Mouse (Mus musculus) gastrocnemius, adult 2 months (tissue): ENCODE measurements around the gene Bbs1. TPM values are rescaled to one million over a fixed set of nuclear protein-coding genes. Genes with fewer than 3 reads are reported as not detected.
A peak's percentile ranks its signal among the peaks of the same experiment; 100 is the strongest.

Source experiments
- DNase-seq: peaks from one replicate; pipeline ENCODE4 v3.0.0; 2022
- H3K27ac ChIP-seq: fragments of 200-600 bp; 2 replicates; pipeline ENCODE4 v1.8.1; 2022; ENCODE audit warnings: mild to moderate bottlenecking
- H3K4me3 ChIP-seq: fragments of 200-600 bp; 2 replicates; pipeline ENCODE4 v1.8.1; 2022; ENCODE audit warnings: mild to moderate bottlenecking, moderate library complexity
- CTCF ChIP-seq: fragments of 200-600 bp; IDR thresholded peaks from 2 replicates; pipeline ENCODE4 v1.8.1; 2022; ENCODE audit warnings: antibody characterized with exemption, mild to moderate bottlenecking, moderate library complexity
- intact Hi-C: fragments of 180-260 bp; cut with DNase I; formaldehyde crosslinking; loops from one replicate; pipeline ENCODE4 v1.15.1; 2025
- total RNA-seq, 2 experiments: library from RNA; stranded (reverse); gene quantifications; 2 replicates each; pipeline ENCODE4 v1.2.3; 2021

Bbs1 gene
- total RNA-seq, 2 experiments from 2014 or later, result 1.5 to 2.1 TPM

DNA sequence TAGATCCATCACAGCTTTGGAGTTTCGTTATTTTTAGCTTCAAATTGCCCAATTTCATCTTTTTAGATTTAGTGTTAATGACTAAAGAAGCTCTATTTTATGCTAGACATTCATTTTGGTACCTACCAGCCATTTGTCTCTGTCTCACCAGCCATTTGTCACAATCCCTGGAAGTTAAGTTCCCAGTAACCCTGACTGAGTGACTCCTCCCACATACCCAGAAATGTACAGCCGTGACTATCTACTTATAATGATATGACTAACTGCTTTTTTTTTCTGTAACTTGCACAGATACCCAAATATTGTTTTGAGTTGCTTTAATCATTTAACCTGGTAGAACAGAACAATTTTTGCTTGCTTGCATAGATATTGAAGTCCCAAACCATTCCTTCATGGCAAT lies 60.6 kb downstream of the Bbs1 start:
- TF ChIP-seq CTCF, result no peak
- Histone ChIP-seq H3K4me3 (no peak overlapping the region), H3K27ac (no peak overlapping the region)
- no peak for DNase-seq
- intact Hi-C loops, result loop anchor here (2.0 to 5.0 kb wide), 3 partner anchors 34 to 219 kb away; partner anchors contain the start of genes Gm21992, Rbm14 and Rce1

DNA sequence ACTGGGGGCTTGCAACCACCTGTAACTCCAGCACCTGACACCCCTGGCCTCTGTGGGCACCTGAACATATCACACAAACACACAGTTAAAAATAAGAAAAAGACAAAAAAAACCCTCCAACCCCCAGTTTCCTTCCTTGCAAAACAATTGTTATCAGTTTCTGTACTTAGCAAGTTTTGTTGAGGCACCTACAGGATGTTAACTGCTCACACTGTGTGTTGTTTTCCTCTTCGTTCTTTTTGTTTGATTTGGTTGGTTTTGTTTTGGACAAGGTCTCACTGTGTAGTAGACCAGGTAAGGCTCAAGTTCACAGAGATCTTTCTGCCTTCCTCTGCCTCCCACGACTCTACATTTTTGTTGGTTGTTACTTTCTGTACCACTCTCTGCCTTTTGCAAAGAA lies 63.8 kb downstream of the Bbs1 start:
- no peak for DNase-seq
- no peak overlapping the region for H3K27ac ChIP-seq
- no peak for TF ChIP-seq CTCF
- H3K4me3 ChIP-seq, result no peak overlapping the region
- intact Hi-C loops, result no loop called here

GRCm38 (mm10) chr19:4840848-4841247 lies 65.6 kb downstream of the Bbs1 start:
- intact Hi-C loops, result no loop called here
- H3K4me3 ChIP-seq, result no peak overlapping the region
- DNase-seq, result no peak
- no peak overlapping the region for H3K27ac ChIP-seq
- TF ChIP-seq CTCF, result no peak

GRCm38 (mm10) chr19:4839149-4839548 lies 67.3 kb downstream of the Bbs1 start, which contains the start of the genes Ccs and Ccdc87:
Gene Ccs, minus strand, starts transcription at chr19:4839332.
Gene Ccdc87, plus strand, starts transcription at chr19:4839366.
- intact Hi-C loops, result no loop called here
- Histone ChIP-seq H3K27ac (peak within 1 kb of the TSS; percentile 89), H3K4me3 (peak within 1 kb of the TSS; percentile 76)
- DNase-seq, result peak; percentile 98
- no peak for TF ChIP-seq CTCF

DNA sequence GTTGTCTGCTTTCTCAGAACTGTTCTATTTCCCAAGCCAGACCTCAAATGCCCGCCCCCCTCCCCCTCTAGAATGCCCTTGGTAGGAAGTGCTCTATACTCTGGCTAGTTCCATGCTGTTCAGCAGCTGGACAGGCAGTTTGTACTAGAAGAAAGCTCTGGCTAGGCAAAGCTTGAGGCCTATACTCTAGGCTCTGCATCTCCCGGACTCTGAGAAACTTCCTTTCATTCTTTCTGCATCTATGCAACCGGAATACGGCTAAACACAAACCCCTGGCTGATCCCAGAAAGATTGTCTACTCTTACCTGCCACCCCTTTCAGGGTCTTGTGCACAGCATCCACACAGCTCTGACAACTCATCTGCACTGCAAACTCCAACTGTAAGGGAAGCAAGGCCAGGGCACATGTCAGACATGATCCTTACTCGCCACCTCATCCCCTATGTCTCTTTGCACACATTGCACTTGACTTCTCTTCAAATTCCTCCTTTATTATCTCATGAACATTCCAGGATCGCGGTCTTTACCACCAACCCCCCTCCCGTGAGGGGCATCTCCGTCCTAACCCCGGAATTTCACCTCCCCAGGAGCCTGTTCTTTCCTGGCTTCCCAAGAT lies 67.8 kb downstream of the Bbs1 start:
- H3K27ac ChIP-seq, result peak overlapping the region; percentile 89
- intact Hi-C loops, result no loop called here
- peak overlapping the region; percentile 76 for H3K4me3 ChIP-seq
- DNase-seq, result no peak
- TF ChIP-seq CTCF, result no peak

- intact Hi-C loops, result no loop called here
- peak; percentile 56 for DNase-seq
- Histone ChIP-seq H3K4me3 (no peak overlapping the region), H3K27ac (no peak overlapping the region)
- TF ChIP-seq CTCF, result no peak
Measured at GRCm38 (mm10) chr19:4837049-4837448, 69.4 kb downstream of the Bbs1 start.

Other genes with a start within 250 kb of the Bbs1 start
- under 1 TPM in 1 of 2 experiments, not detected in 1; 0.11 TPM for gene Gm960, start 208.0 kb downstream of the Bbs1 start, total RNA-seq
- under 1 TPM in 1 of 2 experiments, not detected in 1; 0.03 TPM for gene Sptbn2, start 195.5 kb downstream of the Bbs1 start, total RNA-seq
- gene Rbm4b, start 150.1 kb downstream of the Bbs1 start, total RNA-seq, result 1 to 10 TPM; 2.1 to 2.7 TPM
- gene Rbm4, start 112.7 kb downstream of the Bbs1 start, total RNA-seq, result 10 to 100 TPM; 32.1 to 35.5 TPM
- gene Gm21992, start 95.0 kb downstream of the Bbs1 start, total RNA-seq, result 10 to 100 TPM; 11.3 to 14.0 TPM
- gene Rbm14, start 95.0 kb downstream of the Bbs1 start, total RNA-seq, result 10 to 100 TPM; 10.4 to 13.6 TPM
- 10 to 100 TPM; 17.4 to 24.8 TPM for gene Ccs, start 67.3 kb downstream of the Bbs1 start, total RNA-seq
- gene Ccdc87, start 67.3 kb downstream of the Bbs1 start, total RNA-seq, result not detected
- 10 to 100 TPM; 24.8 to 41.9 TPM for gene Ctsf, start 51.5 kb downstream of the Bbs1 start, total RNA-seq
- gene Actn3, start 28.7 kb downstream of the Bbs1 start, total RNA-seq, result over 10,000 TPM in 1 of 2 experiments, 1,000 to 10,000 TPM in 1; 5,071 to 10,315 TPM
- 1 to 10 TPM; 2.0 to 2.6 TPM for gene Zdhhc24, start 28.0 kb downstream of the Bbs1 start, total RNA-seq
- 10 to 100 TPM; 11.2 to 16.6 TPM for gene Dpp3, start 21.7 kb upstream of the Bbs1 start, total RNA-seq
- 1 to 10 TPM; 1.5 to 2.1 TPM for gene Peli3, start 36.5 kb upstream of the Bbs1 start, total RNA-seq
- gene Mrpl11, start 55.5 kb upstream of the Bbs1 start, total RNA-seq, result 10 to 100 TPM; 59.3 to 64.5 TPM
- gene Npas4, start 83.7 kb upstream of the Bbs1 start, total RNA-seq, result under 1 TPM in 1 of 2 experiments, not detected in 1; 0.13 TPM
- gene Slc29a2, start 117.2 kb upstream of the Bbs1 start, total RNA-seq, result 1 to 10 TPM; 6.0 to 8.6 TPM
- gene B4gat1, start 132.2 kb upstream of the Bbs1 start, total RNA-seq, result 10 to 100 TPM; 20.0 to 22.4 TPM
- gene AC124502.3, start 132.3 kb upstream of the Bbs1 start, total RNA-seq, result under 1 TPM; 0.46 to 0.59 TPM
- gene Brms1, start 134.7 kb upstream of the Bbs1 start, total RNA-seq, result 10 to 100 TPM; 14.7 to 15.1 TPM
- 1 to 10 TPM in 1 of 2 experiments, under 1 TPM in 1; 0.99 to 1.3 TPM for gene Rin1, start 143.9 kb upstream of the Bbs1 start, total RNA-seq
- 10 to 100 TPM in 1 of 2 experiments, 1 to 10 TPM in 1; 9.5 to 15.1 TPM for gene Cd248, start 161.4 kb upstream of the Bbs1 start, total RNA-seq
- not detected for gene Tmem151a, start 178.9 kb upstream of the Bbs1 start, total RNA-seq
- 10 to 100 TPM; 41.2 to 53.8 TPM for gene Yif1a, start 181.9 kb upstream of the Bbs1 start, total RNA-seq
- gene Cnih2, start 191.9 kb upstream of the Bbs1 start, total RNA-seq, result under 1 TPM in 1 of 2 experiments, not detected in 1; 0.17 TPM
- gene Rab1b, start 200.4 kb upstream of the Bbs1 start, total RNA-seq, result 100 to 1,000 TPM; 112 to 128 TPM
- 10 to 100 TPM; 54.7 to 56.9 TPM for gene Klc2, start 211.9 kb upstream of the Bbs1 start, total RNA-seq